ENCODE assay signal across 10 mouse cellular contexts in the genomic region with DNA sequence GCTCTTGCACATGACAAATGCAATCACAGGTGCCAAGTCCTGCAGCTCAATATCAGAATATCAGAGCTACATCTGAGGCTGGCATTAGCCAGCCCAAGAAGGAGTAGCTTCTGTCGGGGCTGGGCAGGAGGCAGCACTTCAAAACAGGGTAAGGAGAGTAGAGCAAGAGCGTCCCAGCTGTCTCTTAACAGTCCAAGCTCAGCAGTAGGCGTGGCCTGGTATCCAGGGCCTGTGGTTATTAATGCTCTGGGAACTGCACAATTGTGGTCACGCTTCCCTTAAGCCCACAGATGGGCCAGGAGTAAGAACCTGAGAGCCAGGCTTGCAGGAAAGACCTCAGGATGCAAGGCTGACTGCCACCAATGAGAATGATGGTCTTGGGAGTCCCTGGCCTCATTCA. TPM values are rescaled to one million over a fixed set of nuclear protein-coding genes. Genes with fewer than 3 reads are reported as not detected.
DNase-seq lines count a peak whose midpoint lies in the region; ATAC-seq and TF ChIP-seq lines count a peak whose summit lies in the region.
"Had no signal": no experiment of that assay in that cellular context is flagged by ENCODE, and none has a peak within 500 bp of the region (broad histone marks: within the 10 kb centered on the region; RNA-seq: fewer than 3 reads in every experiment).

No protein-coding gene starts in this region.

- H3K9ac ChIP-seq in heart, postnatal 0 days (replicated peaks; ENCODE audit: low read depth, low read length) = no peak overlapping the region
- no peak overlapping the region for H3K9ac ChIP-seq in neural tube, embryonic 15.5 days (replicated peaks)

- TF ChIP-seq CTCF in gastrocnemius, adult 2 months (IDR thresholded peaks at IDR 0.05) = no peak
- no peak for TF ChIP-seq CTCF in heart, postnatal 0 days (IDR thresholded peaks at IDR 0.05; ENCODE audit: low read depth)

- no peak for TF ChIP-seq EP300 in heart, postnatal 0 days (IDR thresholded peaks at IDR 0.05; ENCODE audit: low read depth)

- peak; percentile 78 for DNase-seq in gastrocnemius, adult 2 months
- DNase-seq in gastrocnemius, postnatal 4 days (ENCODE audit: low spot score in 2 of 2) = no peak
- no peak for DNase-seq in heart, postnatal 0 days (ENCODE audit: low spot score)
- no peak for DNase-seq in urinary bladder, postnatal 10 days (ENCODE audit: low spot score)
- DNase-seq in layer of hippocampus, adult 18-20 months (ENCODE audit: low spot score in 2 of 2) = no peak
- DNase-seq: lung, adult 18-20 months had no signal

- peaks cover 47% of the 10 kb centered on the region for H3K36me3 ChIP-seq in megakaryocyte, embryonic 14.5 days (replicated peaks; ENCODE audit: low read length)
- no peaks in the 10 kb centered on the region for H3K36me3 ChIP-seq in heart, postnatal 0 days (replicated peaks; ENCODE audit: control insufficient read depth, insufficient read depth, low read length)
- no peaks in the 10 kb centered on the region for H3K36me3 ChIP-seq in neural tube, embryonic 15.5 days

- H3K27me3 ChIP-seq in megakaryocyte, embryonic 14.5 days (replicated peaks) = no peaks in the 10 kb centered on the region
- no peaks in the 10 kb centered on the region for H3K27me3 ChIP-seq in heart, postnatal 0 days (ENCODE audit: control insufficient read depth, insufficient read depth, low read length)
- H3K27me3 ChIP-seq in neural tube, embryonic 15.5 days (replicated peaks) = no peaks in the 10 kb centered on the region

- peak overlapping the region; percentile 92 for H3K27ac ChIP-seq in gastrocnemius, adult 2 months
- H3K27ac ChIP-seq in heart, postnatal 0 days (ENCODE audit: low read depth) = peak overlapping the region; percentile 92
- peak overlapping the region; percentile 56 for H3K27ac ChIP-seq in neural tube, embryonic 15.5 days (replicated peaks)
- H3K27ac ChIP-seq: stomach, postnatal 0 days had no signal

- peaks cover 81% of the 10 kb centered on the region for H3K4me1 ChIP-seq in megakaryocyte, embryonic 14.5 days
- peaks cover 46% of the 10 kb centered on the region for H3K4me1 ChIP-seq in heart, postnatal 0 days (ENCODE audit: control insufficient read depth, insufficient read depth)
- H3K4me1 ChIP-seq in neural tube, embryonic 15.5 days = peaks cover 46% of the 10 kb centered on the region

- ATAC-seq in megakaryocyte, adult 5-6 weeks (ENCODE audit: poor library complexity, severe bottlenecking) = no peak
- ATAC-seq in heart, postnatal 0 days (ENCODE audit: insufficient read depth, low read depth) = no peak
- no peak for ATAC-seq in neural tube, embryonic 15.5 days (ENCODE audit: low FRiP score)

- intact Hi-C loops in gastrocnemius, adult 2 months (cut with DNase I) = no loop called here

- no peaks in the 10 kb centered on the region for H3K9me3 ChIP-seq in megakaryocyte, embryonic 14.5 days
- no peaks in the 10 kb centered on the region for H3K9me3 ChIP-seq in heart, postnatal 0 days (replicated peaks; ENCODE audit: control insufficient read depth, low read length)
- H3K9me3 ChIP-seq in neural tube, embryonic 15.5 days (replicated peaks) = no peaks in the 10 kb centered on the region

- H3K4me2 ChIP-seq in heart, postnatal 0 days (ENCODE audit: low read depth, low read length) = no peak overlapping the region
- no peak overlapping the region for H3K4me2 ChIP-seq in neural tube, embryonic 15.5 days

- 37% methylated on average over 4 of the region's 4 CpGs for WGBS in heart, postnatal 0 days
- WGBS in neural tube, embryonic 15.5 days = 15% methylated on average over 4 of the region's 4 CpGs

- no peak overlapping the region for H3K4me3 ChIP-seq in gastrocnemius, adult 2 months
- H3K4me3 ChIP-seq in megakaryocyte, embryonic 14.5 days (replicated peaks) = peak overlapping the region; percentile 56
- no peak overlapping the region for H3K4me3 ChIP-seq in heart, postnatal 0 days (ENCODE audit: low read depth, low read length)
- no peak overlapping the region for H3K4me3 ChIP-seq in neural tube, embryonic 15.5 days (replicated peaks)

RNA-seq across cellular contexts. Expression of gene Arl6ip4, which starts 59.2 kb away (rescaled TPM):
- 10 to 100 TPM; 38.3 to 41.2 TPM for total RNA-seq in gastrocnemius, adult 2 months (2021)
- total RNA-seq in gastrocnemius, postnatal 4 days (2021) = 10 to 100 TPM; 69.9 to 76.4 TPM
- 141 and 205 TPM in 2 replicates for polyA plus RNA-seq in megakaryocyte, embryonic 14.5 days (2012; ENCODE audit: insufficient read depth, low replicate concordance)
- total RNA-seq in megakaryocyte, adult 5-6 weeks (2015) = 45.4 and 53.0 TPM in 2 replicates
- total RNA-seq in megakaryocyte, adult 5-6 weeks (2017) = 80.5 and 87.7 TPM in 2 replicates
- total RNA-seq in heart, postnatal 0 days (2014; rRNA removed; ENCODE audit: low replicate concordance) = 12.2 and 18.0 TPM in 2 replicates
- polyA plus RNA-seq in heart, postnatal 0 days (2015; fragmentation: Nextera tagmentation; extraction: Ambion mirVana) = 70.7 and 76.9 TPM in 2 replicates
- polyA plus RNA-seq in neural tube, embryonic 15.5 days (2015; fragmentation: Nextera tagmentation; extraction: Ambion mirVana) = 87.7 and 89.1 TPM in 2 replicates
- total RNA-seq in layer of hippocampus, adult 18-20 months (2021) = 10 to 100 TPM; 48.3 to 54.6 TPM
